Mouse (Mus musculus) embryonic facial prominence, embryonic 12.5 days (tissue): ENCODE measurements at regions not wholly inside any gene's neighbourhood (a gene's known extent, or its start where the extent isn't known, plus 50 kb on each side); places are given as distances from the start of the nearest gene placed in this dataset.
"Not testable (repeated sequence)": the region's sequence is repeated elsewhere in the genome, so short reads cannot be mapped to it uniquely, and the experiment has no call there.

Experiments
- ATAC-seq: fragments of 200-750 bp; cut with Nextera tagmentation; 2 replicates; pipeline ENCODE4 v1.8.0; 2017; ENCODE audit not compliant: insufficient number of reproducible peaks, insufficient read depth, low FRiP score, low TSS enrichment
- H3K27ac ChIP-seq: fragments of 300-500 bp; sonication (generic); 2 replicates; pipeline ENCODE4 v1.5.1; 2016; ENCODE audit warnings: mild to moderate bottlenecking
- H3K27me3 ChIP-seq: fragments of 300-500 bp; sonication (generic); 2 replicates; pipeline ENCODE4 v1.6.1; 2016; ENCODE audit warnings: mild to moderate bottlenecking, moderate library complexity
- H3K36me3 ChIP-seq: fragments of 300-500 bp; sonication (generic); 2 replicates; pipeline ENCODE4 v1.6.1; 2016; ENCODE audit warnings: mild to moderate bottlenecking
- H3K4me1 ChIP-seq: fragments of 300-500 bp; sonication (generic); 2 replicates; pipeline ENCODE4 v1.6.1; 2016
- H3K4me2 ChIP-seq: fragments of 300-500 bp; sonication (generic); replicated peaks from 2 replicates; pipeline ENCODE4 v1.6.1; 2016; ENCODE audit warnings: mild to moderate bottlenecking, moderate library complexity
- H3K4me3 ChIP-seq: fragments of 300-500 bp; sonication (generic); 2 replicates; pipeline ENCODE4 v1.5.1; 2016; ENCODE audit warnings: mild to moderate bottlenecking
- H3K9ac ChIP-seq: fragments of 300-500 bp; sonication (generic); 2 replicates; pipeline ENCODE4 v1.6.1; 2016; ENCODE audit warnings: mild to moderate bottlenecking, moderate library complexity
- H3K9me3 ChIP-seq: fragments of 300-500 bp; sonication (generic); 2 replicates; pipeline ENCODE4 v1.6.1; 2016; ENCODE audit warnings: mild to moderate bottlenecking, moderate library complexity
- WGBS: fragments of 180-500 bp; shearing (Covaris S2); methylation state at CpG from one replicate; pipeline ENCODE4 v1.1.7; 2016; 5-methylcytosine and 5-hydroxymethylcytosine counted together

- Histone ChIP-seq H3K27ac (no peak overlapping the region), H3K9me3 (no peaks in the 10 kb centered on the region), H3K36me3 (no peaks in the 10 kb centered on the region), H3K4me2 (no peak overlapping the region), H3K4me1 (peaks cover 21% of the 10 kb centered on the region), H3K4me3 (no peak overlapping the region), H3K27me3 (no peaks in the 10 kb centered on the region), H3K9ac (no peak overlapping the region)
- 69% methylated on average over 9 of the region's 9 CpGs for WGBS
- ATAC-seq: no peak
Observed at GRCm38 (mm10) chr16:30793378-30793753, 193.8 kb downstream of the Fam43a start.

GRCm38 (mm10) chr16:30793856-30794255, 194.3 kb downstream of the Fam43a start:
- WGBS: 92% methylated on average over 3 of the region's 3 CpGs
- no peaks in the 10 kb centered on the region for H3K9me3 ChIP-seq
- no peak overlapping the region for H3K4me3 ChIP-seq
- ATAC-seq: no peak
- H3K27me3 ChIP-seq: no peaks in the 10 kb centered on the region
- no peak overlapping the region for H3K27ac ChIP-seq
- no peak overlapping the region for H3K4me2 ChIP-seq
- H3K9ac ChIP-seq: no peak overlapping the region
- H3K4me1 ChIP-seq: peaks cover 21% of the 10 kb centered on the region
- H3K36me3 ChIP-seq: no peaks in the 10 kb centered on the region

GRCm38 (mm10) chr16:30795501-30795904, 196.0 kb downstream of the Fam43a start:
- ATAC-seq: no peak
- Histone ChIP-seq H3K27ac (no peak overlapping the region), H3K4me2 (no peak overlapping the region), H3K27me3 (no peaks in the 10 kb centered on the region), H3K4me1 (peaks cover 6% of the 10 kb centered on the region), H3K9me3 (no peaks in the 10 kb centered on the region), H3K36me3 (no peaks in the 10 kb centered on the region), H3K9ac (no peak overlapping the region), H3K4me3 (no peak overlapping the region)
- 82% methylated on average over 5 of the region's 5 CpGs for WGBS

GRCm38 (mm10) chr16:30796103-30796502, 196.6 kb downstream of the Fam43a start:
- no peak overlapping the region for H3K4me3 ChIP-seq
- peaks cover under 1% of the 10 kb centered on the region for H3K4me1 ChIP-seq
- ATAC-seq: no peak
- H3K9me3 ChIP-seq: no peaks in the 10 kb centered on the region
- 95% methylated on average over 6 of the region's 6 CpGs for WGBS
- no peak overlapping the region for H3K27ac ChIP-seq
- no peaks in the 10 kb centered on the region for H3K27me3 ChIP-seq
- H3K9ac ChIP-seq: no peak overlapping the region
- H3K36me3 ChIP-seq: no peaks in the 10 kb centered on the region
- no peak overlapping the region for H3K4me2 ChIP-seq

- no peaks in the 10 kb centered on the region for H3K9me3 ChIP-seq
- H3K4me3 ChIP-seq: no peak overlapping the region
- no peaks in the 10 kb centered on the region for H3K4me1 ChIP-seq
- no peak for ATAC-seq
- H3K9ac ChIP-seq: no peak overlapping the region
- no peaks in the 10 kb centered on the region for H3K36me3 ChIP-seq
- no peak overlapping the region for H3K27ac ChIP-seq
- 87% methylated on average over 3 of the region's 3 CpGs for WGBS
- H3K4me2 ChIP-seq: no peak overlapping the region
- no peaks in the 10 kb centered on the region for H3K27me3 ChIP-seq
Observed at GRCm38 (mm10) chr16:30797006-30797405, 197.5 kb downstream of the Fam43a start.

- Histone ChIP-seq H3K36me3 (no peaks in the 10 kb centered on the region), H3K27me3 (no peaks in the 10 kb centered on the region), H3K4me1 (no peaks in the 10 kb centered on the region), H3K4me2 (no peak overlapping the region), H3K9ac (no peak overlapping the region), H3K27ac (no peak overlapping the region), H3K4me3 (no peak overlapping the region), H3K9me3 (no peaks in the 10 kb centered on the region)
- WGBS: 80% methylated on average over 7 of the region's 7 CpGs
- ATAC-seq: no peak
Observed at GRCm38 (mm10) chr16:30797973-30798471, 198.5 kb downstream of the Fam43a start.

- no peak overlapping the region for H3K4me3 ChIP-seq
- H3K4me2 ChIP-seq: no peak overlapping the region
- H3K4me1 ChIP-seq: no peaks in the 10 kb centered on the region
- no peaks in the 10 kb centered on the region for H3K9me3 ChIP-seq
- no peak overlapping the region for H3K9ac ChIP-seq
- no peaks in the 10 kb centered on the region for H3K27me3 ChIP-seq
- WGBS: 95% methylated on average over 1 of the region's 1 CpGs
- no peak overlapping the region for H3K27ac ChIP-seq
- H3K36me3 ChIP-seq: no peaks in the 10 kb centered on the region
- ATAC-seq: no peak
Observed at GRCm38 (mm10) chr16:30798536-30798935, 199.0 kb downstream of the Fam43a start.

GRCm38 (mm10) chr16:30799699-30800483, 200.4 kb downstream of the Fam43a start:
- Histone ChIP-seq H3K27ac (no peak overlapping the region), H3K9ac (no peak overlapping the region), H3K4me2 (no peak overlapping the region), H3K36me3 (no peaks in the 10 kb centered on the region), H3K4me3 (no peak overlapping the region), H3K9me3 (no peaks in the 10 kb centered on the region), H3K4me1 (no peaks in the 10 kb centered on the region), H3K27me3 (no peaks in the 10 kb centered on the region)
- 61% methylated on average over 12 of the region's 12 CpGs for WGBS
- ATAC-seq: no peak

- no peaks in the 10 kb centered on the region for H3K9me3 ChIP-seq
- H3K9ac ChIP-seq: no peak overlapping the region
- 70% methylated on average over 3 of the region's 3 CpGs for WGBS
- H3K4me2 ChIP-seq: no peak overlapping the region
- H3K36me3 ChIP-seq: no peaks in the 10 kb centered on the region
- H3K4me1 ChIP-seq: no peaks in the 10 kb centered on the region
- H3K27ac ChIP-seq: no peak overlapping the region
- no peak overlapping the region for H3K4me3 ChIP-seq
- ATAC-seq: no peak
- H3K27me3 ChIP-seq: no peaks in the 10 kb centered on the region
Observed at GRCm38 (mm10) chr16:30804018-30804417, 204.5 kb downstream of the Fam43a start.

- 86% methylated on average over 4 of the region's 4 CpGs for WGBS
- not testable (repeated sequence) for H3K27ac ChIP-seq, H3K27me3 ChIP-seq, ATAC-seq, H3K4me3 ChIP-seq, H3K9me3 ChIP-seq, H3K4me1 ChIP-seq, H3K9ac ChIP-seq, H3K36me3 ChIP-seq, H3K4me2 ChIP-seq
Observed at GRCm38 (mm10) chr16:30806206-30806605, 206.7 kb downstream of the Fam43a start.

GRCm38 (mm10) chr16:30818541-30819120, 219.1 kb downstream of the Fam43a start:
- Histone ChIP-seq H3K4me1 (peaks cover 26% of the 10 kb centered on the region), H3K36me3 (no peaks in the 10 kb centered on the region), H3K4me3 (no peak overlapping the region), H3K27ac (no peak overlapping the region), H3K27me3 (no peaks in the 10 kb centered on the region), H3K9me3 (no peaks in the 10 kb centered on the region), H3K9ac (no peak overlapping the region), H3K4me2 (no peak overlapping the region)
- 43% methylated on average over 5 of the region's 5 CpGs for whole genome bisulfite sequencing
- no peak for ATAC-seq

- Histone ChIP-seq H3K9ac (no peak overlapping the region), H3K36me3 (no peaks in the 10 kb centered on the region), H3K4me1 (peaks cover 26% of the 10 kb centered on the region), H3K4me2 (no peak overlapping the region), H3K4me3 (no peak overlapping the region), H3K27me3 (no peaks in the 10 kb centered on the region), H3K9me3 (no peaks in the 10 kb centered on the region), H3K27ac (no peak overlapping the region)
- 87% methylated on average over 4 of the region's 4 CpGs for WGBS
- ATAC-seq: no peak
Observed at GRCm38 (mm10) chr16:30819342-30819741, 219.8 kb downstream of the Fam43a start.
